Mouse (Mus musculus) heart, postnatal 0 days (tissue): ENCODE results near the gene Comtd1.

ENCODE experiments used
- CTCF ChIP-seq: IDR thresholded peaks from 2 replicates; pipeline ENCODE4 v1.5.1; 2016; ENCODE audit warnings: antibody characterized with exemption, control low read depth, low read depth
- EP300 ChIP-seq: IDR thresholded peaks from 2 replicates; pipeline ENCODE4 v1.6.1; 2016; ENCODE audit warnings: antibody characterized with exemption, low read depth

GRCm38 (mm10) chr14:21822307-21822706 lies 26.5 kb downstream of the Comtd1 start:
- TF ChIP-seq CTCF (no peak), EP300 (no peak)
